Mouse (Mus musculus) liver, adult 2 months (tissue): ENCODE measurements around the gene Efcab11. TPM values are rescaled to one million over a fixed set of nuclear protein-coding genes. Genes with fewer than 3 reads are reported as not detected.

ENCODE experiments used
- DNase-seq: peaks from one replicate; pipeline ENCODE4 v3.0.0-alpha.2; 2011; ENCODE audit warnings: low read depth, low spot score; ENCODE audit errors: extremely low read depth
- H3K27ac ChIP-seq: fragments of 200-500 bp; replicated peaks from 2 replicates; pipeline ENCODE4 v1.5.1; 2012; ENCODE audit warnings: low read depth, mild to moderate bottlenecking, control low read depth, inconsistent platforms, low read length; ENCODE audit not compliant: insufficient read depth
- H3K27me3 ChIP-seq: fragments of 200-500 bp; 2 replicates; pipeline ENCODE4 v1.6.1; 2012; ENCODE audit warnings: mild to moderate bottlenecking, moderate library complexity, low read length, inconsistent platforms; ENCODE audit not compliant: control insufficient read depth, insufficient read depth
- H3K36me3 ChIP-seq: fragments of 200-500 bp; 2 replicates; pipeline ENCODE4 v1.6.1; 2012; ENCODE audit warnings: low read length, inconsistent platforms; ENCODE audit not compliant: control insufficient read depth, insufficient read depth
- H3K4me1 ChIP-seq: fragments of 200-500 bp; 2 replicates; pipeline ENCODE4 v1.6.1; 2011; ENCODE audit warnings: low read length; ENCODE audit not compliant: control insufficient read depth, insufficient read depth
- H3K4me3 ChIP-seq: fragments of 200-500 bp; 2 replicates; pipeline ENCODE4 v1.5.1; 2011; ENCODE audit warnings: low read depth, mild to moderate bottlenecking, control low read depth, low read length, moderate library complexity; ENCODE audit not compliant: insufficient read depth
- H3K79me2 ChIP-seq: fragments of 200-500 bp; 2 replicates; pipeline ENCODE4 v1.6.1; 2012; ENCODE audit warnings: inconsistent platforms, mild to moderate bottlenecking, low read length, moderate library complexity; ENCODE audit not compliant: control insufficient read depth, insufficient read depth
- H3K9ac ChIP-seq: fragments of 200-500 bp; 2 replicates; pipeline ENCODE4 v1.6.1; 2012; ENCODE audit warnings: low read depth, mild to moderate bottlenecking, control low read depth, inconsistent platforms, low read length
- CTCF ChIP-seq: fragments of 200-500 bp; IDR thresholded peaks from 2 replicates; pipeline ENCODE4 v1.5.1; 2011; ENCODE audit warnings: low read depth, low read length, control low read depth
- POLR2A ChIP-seq: fragments of 200-500 bp; IDR thresholded peaks from 2 replicates; pipeline ENCODE4 v1.6.1; 2011; ENCODE audit warnings: low read length, control low read depth; ENCODE audit not compliant: insufficient read depth; ENCODE audit errors: extremely low read depth
- WGBS: fragments of 180-500 bp; shearing (Covaris S2); methylation state at CpG from one replicate; pipeline ENCODE4 v1.1.7; 2018; 5-methylcytosine and 5-hydroxymethylcytosine counted together
- polyA plus RNA-seq: library from polyadenylated mRNA; depleted of rRNA; stranded (reverse); fragments of >200 nt; gene quantifications from 2 replicates; pipeline ENCODE4 v1.2.3, GENCODE M21; 2012
- total RNA-seq: library from RNA; depleted of rRNA; stranded (reverse); fragments of >200 nt; gene quantifications from 2 replicates; pipeline ENCODE4 v1.2.3, GENCODE M21; 2014

Efcab11 gene
- total and polyA plus RNA-seq, 2 experiments: 0.12 to 0.28 TPM

- Histone ChIP-seq H3K4me1 (no peaks in the 10 kb centered on the region; the same call in 1 of the 2 replicates), H3K27ac (no peak overlapping the region), H3K79me2 (no peaks in the 10 kb centered on the region), H3K9ac (no peak overlapping the region), H3K36me3 (no peaks in the 10 kb centered on the region), H3K4me3 (no peak overlapping the region), H3K27me3 (no peaks in the 10 kb centered on the region)
- no peak for DNase-seq
- TF ChIP-seq POLR2A (no peak), CTCF (no peak)
- 89% methylated on average over 7 of the region's 7 CpGs for WGBS
These were observed 213.5 kb downstream of the Efcab11 start for GRCm38 (mm10) chr12:99670762-99671152.

GRCm38 (mm10) chr12:99669976-99670761 lies 214.1 kb downstream of the Efcab11 start:
- 58% methylated on average over 26 of the region's 26 CpGs for WGBS
- Histone ChIP-seq H3K79me2 (no peaks in the 10 kb centered on the region), H3K27ac (no peak overlapping the region), H3K36me3 (no peaks in the 10 kb centered on the region), H3K4me3 (0 out of 2 replicates have a peak overlapping the region, but pooled peaks have one; percentile 15), H3K4me1 (no peaks in the 10 kb centered on the region; the same call in 1 of the 2 replicates), H3K9ac (no peak overlapping the region), H3K27me3 (no peaks in the 10 kb centered on the region)
- TF ChIP-seq CTCF (no peak), POLR2A (no peak)
- DNase-seq: no peak

GRCm38 (mm10) chr12:99654991-99655880 lies 229.0 kb downstream of the Efcab11 start:
- Histone ChIP-seq H3K27me3 (no peaks in the 10 kb centered on the region), H3K79me2 (no peaks in the 10 kb centered on the region), H3K4me1 (no peaks in the 10 kb centered on the region), H3K9ac (no peak overlapping the region), H3K4me3 (no peak overlapping the region), H3K27ac (no peak overlapping the region), H3K36me3 (no peaks in the 10 kb centered on the region)
- TF ChIP-seq CTCF: no peak
- no peak for TF ChIP-seq POLR2A
- no peak for DNase-seq
- 89% methylated on average over 19 of the region's 19 CpGs for WGBS

GRCm38 (mm10) chr12:99652459-99652858 lies 231.8 kb downstream of the Efcab11 start:
- H3K9ac ChIP-seq: no peak overlapping the region
- no peak for TF ChIP-seq CTCF
- TF ChIP-seq POLR2A: no peak
- H3K79me2 ChIP-seq: no peaks in the 10 kb centered on the region
- no peak overlapping the region for H3K27ac ChIP-seq
- H3K4me3 ChIP-seq: no peak overlapping the region
- DNase-seq: no peak
- H3K4me1 ChIP-seq: no peaks in the 10 kb centered on the region
- no peaks in the 10 kb centered on the region for H3K36me3 ChIP-seq
- WGBS: 86% methylated on average over 6 of the region's 6 CpGs
- H3K27me3 ChIP-seq: no peaks in the 10 kb centered on the region

- Histone ChIP-seq H3K27ac (no peak overlapping the region), H3K79me2 (no peaks in the 10 kb centered on the region), H3K4me1 (no peaks in the 10 kb centered on the region), H3K9ac (no peak overlapping the region), H3K36me3 (no peaks in the 10 kb centered on the region), H3K27me3 (no peaks in the 10 kb centered on the region), H3K4me3 (no peak overlapping the region)
- DNase-seq: no peak
- no peak for TF ChIP-seq CTCF
- TF ChIP-seq POLR2A: no peak
- 63% methylated on average over 2 of the region's 2 CpGs for WGBS
These were observed 234.5 kb downstream of the Efcab11 start for GRCm38 (mm10) chr12:99649732-99650131.
